Mouse (Mus musculus) heart, embryonic 11.5 days (tissue): Measurements from ENCODE around the gene Banp. TPM values are rescaled to one million over a fixed set of nuclear protein-coding genes. Genes with fewer than 3 reads are reported as not detected.

Experiments used
- ATAC-seq: fragments of 200-750 bp; cut with Nextera tagmentation; replicated peaks from 2 replicates; pipeline ENCODE4 v1.8.0; 2017; ENCODE audit warnings: moderate library complexity; ENCODE audit not compliant: insufficient number of reproducible peaks, low FRiP score, low TSS enrichment
- H3K27ac ChIP-seq: fragments of 300-500 bp; sonication (generic); 2 replicates; pipeline ENCODE4 v1.5.1; 2014; ENCODE audit warnings: mild to moderate bottlenecking, low read depth, low read length
- H3K27me3 ChIP-seq: fragments of 300-500 bp; sonication (generic); 2 replicates; pipeline ENCODE4 v1.6.1; 2014; ENCODE audit warnings: mild to moderate bottlenecking, low read length, mixed read lengths; ENCODE audit not compliant: control insufficient read depth, insufficient read depth
- H3K36me3 ChIP-seq: fragments of 300-500 bp; sonication (generic); 2 replicates; pipeline ENCODE4 v1.6.1; 2014; ENCODE audit warnings: mild to moderate bottlenecking, low read length, moderate library complexity, mixed read lengths; ENCODE audit not compliant: control insufficient read depth, insufficient read depth
- H3K4me1 ChIP-seq: fragments of 300-500 bp; sonication (generic); 2 replicates; pipeline ENCODE4 v1.6.1; 2014; ENCODE audit warnings: low read length; ENCODE audit not compliant: control insufficient read depth, insufficient read depth
- H3K4me2 ChIP-seq: fragments of 300-500 bp; sonication (generic); 2 replicates; pipeline ENCODE4 v1.6.1; 2014; ENCODE audit warnings: mild to moderate bottlenecking, moderate library complexity
- H3K4me3 ChIP-seq: fragments of 300-500 bp; sonication (generic); 2 replicates; pipeline ENCODE4 v1.5.1; 2014; ENCODE audit warnings: low read depth, low read length
- H3K9ac ChIP-seq: fragments of 300-500 bp; sonication (generic); 2 replicates; pipeline ENCODE4 v1.6.1; 2014; ENCODE audit warnings: mild to moderate bottlenecking, low read depth, low read length, moderate library complexity
- H3K9me3 ChIP-seq: fragments of 300-500 bp; sonication (generic); replicated peaks from 2 replicates; pipeline ENCODE4 v1.6.1; 2016; ENCODE audit warnings: low read length; ENCODE audit not compliant: control insufficient read depth
- WGBS: fragments of 180-500 bp; shearing (Covaris S2); extraction: QIAGEN DNeasy Blood & Tissue Kit; methylation state at CpG from one replicate; pipeline ENCODE4 v1.1.7; 2014; ENCODE audit not compliant: insufficient replicate concordance; 5-methylcytosine and 5-hydroxymethylcytosine counted together
- polyA plus RNA-seq: library from polyadenylated mRNA; unstranded; fragments of >200 nt; fragmentation: Nextera tagmentation; extraction: Ambion mirVana; gene quantifications from 2 replicates; pipeline ENCODE4 v1.2.1, GENCODE M21; 2014

Banp gene
- polyA plus RNA-seq, 1 experiment from 2014 or later: 40.1 TPM

GRCm38 (mm10) chr8:122056113-122056512, 106.6 kb downstream of the Banp start:
- no peaks in the 10 kb centered on the region for H3K27me3 ChIP-seq
- ATAC-seq: no peak
- H3K9me3 ChIP-seq: no peaks in the 10 kb centered on the region
- 40% methylated on average over 1 of the region's 1 CpGs for WGBS
- H3K4me3 ChIP-seq: no peak overlapping the region
- H3K9ac ChIP-seq: no peak overlapping the region
- H3K4me1 ChIP-seq: peaks cover 16% of the 10 kb centered on the region; the same call in 1 of the 2 replicates
- H3K36me3 ChIP-seq: no peaks in the 10 kb centered on the region
- H3K27ac ChIP-seq: 0 out of 2 replicates have a peak overlapping the region, but pooled peaks have one; percentile 22
- H3K4me2 ChIP-seq: no peak overlapping the region

DNA sequence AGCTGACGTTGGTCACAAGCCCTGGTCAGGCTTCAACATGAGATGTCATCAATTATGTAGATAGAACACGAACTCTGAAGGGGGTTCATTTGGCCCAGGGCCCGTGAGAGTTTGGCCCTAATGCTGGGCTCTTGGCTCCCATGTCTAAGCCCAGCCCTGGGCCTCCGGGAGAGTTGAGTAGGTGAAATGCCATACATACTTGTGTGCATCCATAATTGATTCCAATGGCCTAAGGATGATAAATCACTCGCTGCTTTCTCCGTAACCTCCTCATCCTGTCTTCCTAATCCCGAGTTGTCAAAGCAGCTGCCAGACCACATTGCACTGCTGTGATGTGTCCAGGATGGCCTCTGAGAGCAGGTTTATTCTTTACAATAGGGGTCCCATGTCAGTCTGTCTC, 107.3 kb downstream of the Banp start:
- no peaks in the 10 kb centered on the region for H3K27me3 ChIP-seq
- H3K36me3 ChIP-seq: no peaks in the 10 kb centered on the region
- H3K27ac ChIP-seq: no peak overlapping the region
- WGBS: 41% methylated on average over 7 of the region's 7 CpGs
- no peak overlapping the region for H3K4me2 ChIP-seq
- ATAC-seq: no peak
- H3K9ac ChIP-seq: no peak overlapping the region
- H3K4me3 ChIP-seq: no peak overlapping the region
- no peaks in the 10 kb centered on the region for H3K9me3 ChIP-seq
- H3K4me1 ChIP-seq: peaks cover 16% of the 10 kb centered on the region; the same call in 1 of the 2 replicates

DNA sequence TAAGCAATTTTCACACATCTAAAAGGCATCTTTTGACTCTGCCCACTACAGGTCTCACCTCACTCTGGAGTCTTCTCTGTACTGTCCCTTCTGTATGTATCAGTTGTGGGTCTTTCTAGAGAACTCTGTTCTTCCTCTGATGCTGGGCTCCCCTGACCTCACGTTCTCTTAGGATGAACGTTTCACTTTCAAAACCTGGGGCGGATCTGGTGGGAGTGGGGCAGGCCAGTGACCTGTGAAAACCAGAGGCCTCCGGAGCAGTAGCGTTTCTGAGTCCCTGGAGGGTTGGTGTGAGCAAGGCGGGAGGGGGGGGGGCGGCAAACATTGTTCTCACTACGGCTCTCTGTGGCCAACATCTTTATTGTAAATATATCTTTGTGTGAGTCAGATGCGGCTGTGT, 109.0 kb downstream of the Banp start:
- Histone ChIP-seq H3K27me3 (no peaks in the 10 kb centered on the region), H3K4me1 (peaks cover 16% of the 10 kb centered on the region; the same call in 1 of the 2 replicates), H3K4me3 (no peak overlapping the region), H3K4me2 (no peak overlapping the region), H3K36me3 (no peaks in the 10 kb centered on the region), H3K9ac (no peak overlapping the region), H3K9me3 (no peaks in the 10 kb centered on the region), H3K27ac (no peak overlapping the region)
- ATAC-seq: no peak
- 57% methylated on average over 9 of the region's 9 CpGs for WGBS

GRCm38 (mm10) chr8:122058951-122059350, 109.4 kb downstream of the Banp start:
- 77% methylated on average over 8 of the region's 8 CpGs for WGBS
- Histone ChIP-seq H3K9ac (no peak overlapping the region), H3K4me3 (no peak overlapping the region), H3K27ac (no peak overlapping the region), H3K27me3 (no peaks in the 10 kb centered on the region), H3K4me2 (no peak overlapping the region), H3K36me3 (no peaks in the 10 kb centered on the region), H3K9me3 (no peaks in the 10 kb centered on the region), H3K4me1 (peaks cover 16% of the 10 kb centered on the region; the same call in 1 of the 2 replicates)
- no peak for ATAC-seq

DNA sequence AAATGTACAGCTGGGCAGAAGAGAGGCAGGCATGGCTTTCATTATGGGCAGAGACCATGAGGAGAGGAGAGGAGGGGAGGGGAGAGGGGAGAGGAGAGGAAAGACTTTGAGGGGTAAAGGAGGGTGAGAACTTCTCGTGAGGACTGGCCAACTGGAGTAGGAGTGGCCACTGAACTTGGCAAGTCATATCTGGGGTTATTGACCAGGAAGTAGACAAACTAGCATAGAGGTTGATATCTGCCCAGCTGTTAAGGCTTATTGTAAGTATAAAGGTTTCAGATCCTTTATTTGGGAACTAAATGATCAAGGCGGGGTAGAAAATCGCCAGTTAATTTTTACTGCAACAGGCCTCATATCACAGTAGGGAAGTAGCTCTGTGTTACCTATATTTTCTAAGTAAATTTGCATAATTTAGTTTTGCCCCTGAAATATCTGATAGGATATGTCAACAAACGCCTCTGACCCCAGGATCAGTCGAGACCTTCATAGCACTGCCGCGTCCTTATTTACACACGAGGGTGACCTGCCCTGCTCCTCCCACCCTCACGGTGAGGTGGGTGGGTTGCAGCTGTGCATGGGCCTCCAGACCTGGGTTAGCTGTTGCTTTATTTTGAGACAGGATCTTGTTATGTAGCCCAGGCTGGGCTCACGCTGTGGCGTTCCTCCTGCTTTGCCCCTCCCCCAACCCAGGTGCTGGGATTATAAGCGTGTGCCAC, 113.1 kb downstream of the Banp start:
- Histone ChIP-seq H3K4me1 (0 out of 2 replicates have a peak, but pooled peaks cover 4% of the 10 kb centered on the region), H3K27ac (no peak overlapping the region), H3K36me3 (no peaks in the 10 kb centered on the region), H3K4me3 (no peak overlapping the region), H3K27me3 (no peaks in the 10 kb centered on the region), H3K9ac (no peak overlapping the region), H3K4me2 (no peak overlapping the region), H3K9me3 (no peaks in the 10 kb centered on the region)
- WGBS: 70% methylated on average over 12 of the region's 12 CpGs
- no peak for ATAC-seq

DNA sequence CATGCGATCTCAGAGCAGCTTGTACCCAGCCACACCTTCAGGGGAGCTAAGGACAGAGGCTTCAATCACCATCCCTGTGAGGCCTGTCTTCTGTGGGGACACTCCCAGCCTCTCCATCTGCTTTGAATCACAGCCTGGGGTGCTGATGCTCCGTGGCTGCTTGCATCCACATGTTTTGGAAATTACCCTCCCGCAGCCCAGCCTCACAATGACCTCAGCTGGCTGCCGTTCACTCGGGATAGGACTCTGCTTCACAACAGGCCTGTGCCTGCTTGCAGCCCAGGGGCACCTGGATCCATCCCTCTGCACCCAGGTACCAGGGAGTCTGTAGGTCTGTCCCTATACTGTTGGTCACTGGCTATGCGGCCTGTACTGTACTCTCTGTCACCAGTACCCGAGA, 114.8 kb downstream of the Banp start:
- Histone ChIP-seq H3K27ac (no peak overlapping the region), H3K9me3 (no peaks in the 10 kb centered on the region), H3K4me3 (no peak overlapping the region), H3K9ac (no peak overlapping the region), H3K27me3 (no peaks in the 10 kb centered on the region), H3K4me2 (no peak overlapping the region), H3K36me3 (no peaks in the 10 kb centered on the region), H3K4me1 (0 out of 2 replicates have a peak, but pooled peaks cover 2% of the 10 kb centered on the region)
- ATAC-seq: no peak
- WGBS: 71% methylated on average over 7 of the region's 7 CpGs

DNA sequence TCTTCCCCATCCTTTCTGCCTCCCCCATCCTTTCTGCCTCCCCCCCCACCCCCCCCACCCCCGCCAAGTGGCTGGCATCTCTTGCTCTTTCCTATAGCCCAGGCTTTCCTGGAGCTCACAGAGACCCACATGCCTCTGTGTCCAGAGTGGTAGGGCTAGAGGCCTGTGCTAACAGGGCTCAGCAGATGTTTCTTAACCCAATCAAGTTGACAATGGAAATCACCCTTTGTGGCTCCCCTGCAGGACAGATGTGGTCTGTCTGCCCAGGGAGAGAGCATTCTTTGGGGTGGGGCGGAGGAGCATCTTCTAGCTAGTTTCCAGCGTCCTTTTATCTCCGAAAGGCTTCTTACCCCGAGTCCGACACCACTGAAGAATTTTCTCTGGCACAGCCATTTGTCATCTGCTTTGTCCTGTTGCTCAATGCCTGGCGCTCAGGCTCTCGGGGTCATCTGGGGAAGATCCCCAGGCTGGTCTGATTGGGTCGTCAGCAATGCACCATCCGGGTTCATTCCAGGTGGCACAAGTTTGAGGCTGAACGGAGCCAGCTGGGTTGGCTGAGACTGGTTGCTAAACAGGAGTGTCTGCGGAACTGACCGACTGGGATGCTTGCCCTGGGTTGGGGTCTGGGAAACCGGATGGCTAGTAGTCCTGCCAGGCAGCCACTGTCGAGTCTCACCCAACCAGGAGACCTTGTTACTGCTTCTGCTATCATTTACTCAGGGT, 118.4 kb downstream of the Banp start:
- peaks cover 5% of the 10 kb centered on the region; the same call in 1 of the 2 replicates for H3K27me3 ChIP-seq
- ATAC-seq: no peak
- 52% methylated on average over 15 of the region's 15 CpGs for whole genome bisulfite sequencing
- no peak overlapping the region for H3K4me3 ChIP-seq
- no peak overlapping the region for H3K4me2 ChIP-seq
- no peaks in the 10 kb centered on the region for H3K4me1 ChIP-seq
- no peak overlapping the region for H3K27ac ChIP-seq
- H3K9me3 ChIP-seq: no peaks in the 10 kb centered on the region
- no peak overlapping the region for H3K9ac ChIP-seq
- no peaks in the 10 kb centered on the region for H3K36me3 ChIP-seq

DNA sequence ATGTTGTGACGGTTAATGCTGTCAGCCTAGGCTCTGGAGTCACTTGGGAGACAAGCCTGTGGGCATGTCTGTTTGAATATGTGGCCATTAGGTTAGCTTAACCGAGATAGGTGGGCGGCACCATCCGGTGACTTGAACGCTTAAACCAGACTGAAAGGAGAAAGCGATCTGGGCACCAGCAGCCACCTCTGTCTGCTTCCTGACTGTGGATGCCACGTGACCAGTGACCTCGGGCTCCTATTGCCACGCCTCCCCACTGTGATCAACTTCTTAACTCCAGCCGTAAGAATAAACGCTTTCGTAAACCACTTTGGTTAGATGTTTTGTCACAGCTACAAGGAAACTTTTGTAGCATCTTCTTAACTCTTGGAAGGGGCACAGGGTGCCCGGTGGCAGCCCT, 119.1 kb downstream of the Banp start:
- Histone ChIP-seq H3K36me3 (no peaks in the 10 kb centered on the region), H3K27me3 (peaks cover 5% of the 10 kb centered on the region; the same call in 1 of the 2 replicates), H3K9me3 (no peaks in the 10 kb centered on the region), H3K4me1 (no peaks in the 10 kb centered on the region), H3K4me3 (no peak overlapping the region), H3K4me2 (no peak overlapping the region), H3K9ac (no peak overlapping the region), H3K27ac (no peak overlapping the region)
- ATAC-seq: no peak
- WGBS: 82% methylated on average over 13 of the region's 13 CpGs
